7 mouse cellular contexts compared by ENCODE assay signal in genomic region chr12:81619302-81619701, GRCm38 (mm10). TPM values are rescaled to one million over a fixed set of nuclear protein-coding genes. Genes with fewer than 3 reads are reported as not detected.
A peak's percentile ranks its signal among the peaks of the same experiment; 100 is the strongest.
DNase-seq lines count a peak whose midpoint lies in the region; ATAC-seq lines count a peak whose summit lies in the region.

No protein-coding gene starts in this region.

- no peaks in the 10 kb centered on the region for H3K9me3 ChIP-seq in heart, embryonic 10.5 days

- no peaks in the 10 kb centered on the region; the same call in 1 of the 2 replicates for H3K27me3 ChIP-seq in heart, embryonic 10.5 days (ENCODE audit: insufficient read depth, poor library complexity, severe bottlenecking)

- ATAC-seq in megakaryocyte, adult 5-6 weeks (ENCODE audit: poor library complexity, severe bottlenecking): peak; percentile 82

- H3K27ac ChIP-seq in heart, embryonic 10.5 days: no peak overlapping the region

- no peaks in the 10 kb centered on the region for H3K4me1 ChIP-seq in heart, embryonic 10.5 days

- no peak overlapping the region for H3K4me3 ChIP-seq in heart, embryonic 10.5 days

- H3K36me3 ChIP-seq in heart, embryonic 10.5 days: no peaks in the 10 kb centered on the region

- 19% methylated on average over 5 of the region's 5 CpGs for WGBS in heart, embryonic 10.5 days

- peak; percentile 86 for DNase-seq in ES-CJ7 (ENCODE audit: low read depth, low spot score)
- peak; percentile 57 for DNase-seq in adrenal gland, adult 2 months
- DNase-seq in embryo, embryonic 10.5 days (ENCODE audit: low spot score): peak; percentile 92
- peak; percentile 77 for DNase-seq in heart, embryonic 10.5 days (ENCODE audit: low spot score)
- DNase-seq in layer of hippocampus, postnatal 10 days (ENCODE audit: low spot score in 2 of 2): peak; percentile 82 to 85
- DNase-seq in spleen, adult 12 weeks (ENCODE audit: low spot score): peak; percentile 21

RNA-seq across cellular contexts. Expression of gene Ttc9, which starts 11.7 kb away (rescaled TPM):
- 1 to 10 TPM; 3.7 to 3.8 TPM for total RNA-seq in adrenal gland, adult 2 months (2021)
- polyA plus RNA-seq in adrenal gland, adult 2 months (2012; rRNA removed): 0.73 TPM in 2 replicates
- 2.0 and 2.2 TPM in 2 replicates for polyA plus RNA-seq in heart, embryonic 10.5 days (2016; fragmentation: Nextera tagmentation; extraction: Ambion mirVana)
- total RNA-seq in layer of hippocampus, postnatal 10 days (2021): 10 to 100 TPM; 65.3 to 65.5 TPM
- 0.31 TPM in 1 of 2 replicates, not detected in the other for total RNA-seq in megakaryocyte, adult 5-6 weeks (2015)
- total RNA-seq in megakaryocyte, adult 5-6 weeks (2017): not detected in 2 replicates

RNA-seq across cellular contexts. Expression of gene Med6, which starts 24.5 kb away (rescaled TPM):
- total RNA-seq in adrenal gland, adult 2 months (2021): 10 to 100 TPM; 22.3 to 27.3 TPM
- 1.2 and 1.4 TPM in 2 replicates for polyA plus RNA-seq in adrenal gland, adult 2 months (2012; rRNA removed)
- polyA plus RNA-seq in heart, embryonic 10.5 days (2016; fragmentation: Nextera tagmentation; extraction: Ambion mirVana): 67.5 and 84.0 TPM in 2 replicates
- 10 to 100 TPM; 25.1 to 26.2 TPM for total RNA-seq in layer of hippocampus, postnatal 10 days (2021)
- total RNA-seq in megakaryocyte, adult 5-6 weeks (2015): 42.1 and 45.7 TPM in 2 replicates
- total RNA-seq in megakaryocyte, adult 5-6 weeks (2017): 81.4 and 91.0 TPM in 2 replicates

RNA-seq across cellular contexts. Expression of gene Adam21, which starts 51.0 kb away (rescaled TPM):
- not detected for total RNA-seq in adrenal gland, adult 2 months (2021)
- not detected in 2 replicates for polyA plus RNA-seq in adrenal gland, adult 2 months (2012; rRNA removed)
- 0.36 and 0.37 TPM in 2 replicates for polyA plus RNA-seq in heart, embryonic 10.5 days (2016; fragmentation: Nextera tagmentation; extraction: Ambion mirVana)
- total RNA-seq in layer of hippocampus, postnatal 10 days (2021): under 1 TPM; 0.23 to 0.29 TPM
- 0.14 TPM in 1 of 2 replicates, not detected in the other for total RNA-seq in megakaryocyte, adult 5-6 weeks (2015)
- total RNA-seq in megakaryocyte, adult 5-6 weeks (2017): 0.16 TPM in 1 of 2 replicates, not detected in the other

Comparison
In these comparisons a context has a peak if more than half of its experiments do, and no peak if none do; other contexts are left out.
1. DNase-seq: peak in every context shown above with its lines; median percentile 92 in embryo, embryonic 10.5 days; 86 in ES-CJ7; 84 in layer of hippocampus, postnatal 10 days; 77 in heart, embryonic 10.5 days; 57 in adrenal gland, adult 2 months; 21 in spleen, adult 12 weeks.
2. RNA of gene Ttc9, which starts 11.7 kb away (total RNA-seq): 65.3 to 65.5 TPM in layer of hippocampus, postnatal 10 days; 3.7 to 3.8 TPM in adrenal gland, adult 2 months and 0.31 TPM in megakaryocyte, adult 5-6 weeks; every median in the first group is over 10 times any median in the second.